Mouse (Mus musculus) forebrain, embryonic 11.5 days (tissue): ENCODE measurements at regions not wholly inside any gene's neighbourhood (a gene's known extent, or its start where the extent isn't known, plus 50 kb on each side); places are given as distances from the start of the nearest gene placed in this dataset.

Experiments
- ATAC-seq: fragments of 200-750 bp; cut with Nextera tagmentation; replicated peaks from 2 replicates; pipeline ENCODE4 v1.8.0; 2017; ENCODE audit warnings: moderate TSS enrichment; ENCODE audit not compliant: low FRiP score
- DNase-seq: peaks from one replicate; pipeline ENCODE4 v3.0.0-alpha.2; 2017; ENCODE audit warnings: low spot score
- H3K27ac ChIP-seq: fragments of 300-500 bp; sonication (generic); 2 replicates; pipeline ENCODE4 v1.5.1; 2014; ENCODE audit warnings: low read depth, low read length
- H3K27me3 ChIP-seq: fragments of 300-500 bp; sonication (generic); 2 replicates; pipeline ENCODE4 v1.6.1; 2014; ENCODE audit warnings: mild to moderate bottlenecking, low read length, mixed read lengths; ENCODE audit not compliant: control insufficient read depth, insufficient read depth
- H3K36me3 ChIP-seq: fragments of 300-500 bp; sonication (generic); 2 replicates; pipeline ENCODE4 v1.6.1; 2014; ENCODE audit warnings: mild to moderate bottlenecking, low read length, moderate library complexity, mixed read lengths; ENCODE audit not compliant: control insufficient read depth, insufficient read depth
- H3K4me1 ChIP-seq: fragments of 300-500 bp; sonication (generic); replicated peaks from 2 replicates; pipeline ENCODE4 v1.6.1; 2014; ENCODE audit warnings: low read length, mixed read lengths; ENCODE audit not compliant: control insufficient read depth, insufficient read depth
- H3K4me2 ChIP-seq: fragments of 300-500 bp; sonication (generic); 2 replicates; pipeline ENCODE4 v1.6.1; 2014; ENCODE audit warnings: low read depth, mild to moderate bottlenecking, low read length, moderate library complexity, mixed read lengths; ENCODE audit not compliant: severe bottlenecking
- H3K4me3 ChIP-seq: fragments of 300-500 bp; sonication (generic); 2 replicates; pipeline ENCODE4 v1.5.1; 2014; ENCODE audit warnings: low read depth, low read length
- H3K9ac ChIP-seq: fragments of 300-500 bp; sonication (generic); 2 replicates; pipeline ENCODE4 v1.6.1; 2014; ENCODE audit warnings: low read length
- H3K9me3 ChIP-seq: fragments of 300-500 bp; sonication (generic); 2 replicates; pipeline ENCODE4 v1.6.1; 2016; ENCODE audit warnings: low read length, mixed read lengths; ENCODE audit not compliant: control insufficient read depth
- WGBS: fragments of 180-500 bp; shearing (Covaris S2); extraction: QIAGEN DNeasy Blood & Tissue Kit; methylation state at CpG from one replicate; pipeline ENCODE4 v1.1.7; 2014; 5-methylcytosine and 5-hydroxymethylcytosine counted together

DNA sequence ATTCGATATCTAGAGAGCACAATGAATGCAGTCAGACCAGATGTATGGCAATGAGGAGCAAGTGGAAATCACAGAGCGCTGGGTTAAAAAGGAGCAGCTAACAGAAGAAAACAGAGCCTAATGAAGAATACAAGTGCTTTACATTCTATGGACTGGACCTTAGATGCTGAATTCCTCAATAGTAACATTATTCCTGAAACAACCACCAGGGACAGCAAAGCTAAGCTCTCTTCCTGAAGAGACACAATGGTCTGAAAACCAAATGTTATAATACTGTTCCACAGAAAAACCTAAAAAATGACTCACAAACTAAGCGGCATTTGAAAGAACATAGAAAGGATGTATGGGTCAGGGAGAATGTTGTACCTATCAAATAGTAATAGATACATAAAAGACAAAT lies 430.1 kb downstream of the Mdfic start:
- Histone ChIP-seq H3K27ac (no peak overlapping the region), H3K36me3 (no peaks in the 10 kb centered on the region), H3K4me3 (no peak overlapping the region), H3K9ac (no peak overlapping the region), H3K9me3 (no peaks in the 10 kb centered on the region), H3K4me2 (no peak overlapping the region), H3K27me3 (no peaks in the 10 kb centered on the region), H3K4me1 (no peaks in the 10 kb centered on the region)
- ATAC-seq = no peak
- WGBS = 87% methylated on average over 3 of the region's 3 CpGs
- no peak for DNase-seq

DNA sequence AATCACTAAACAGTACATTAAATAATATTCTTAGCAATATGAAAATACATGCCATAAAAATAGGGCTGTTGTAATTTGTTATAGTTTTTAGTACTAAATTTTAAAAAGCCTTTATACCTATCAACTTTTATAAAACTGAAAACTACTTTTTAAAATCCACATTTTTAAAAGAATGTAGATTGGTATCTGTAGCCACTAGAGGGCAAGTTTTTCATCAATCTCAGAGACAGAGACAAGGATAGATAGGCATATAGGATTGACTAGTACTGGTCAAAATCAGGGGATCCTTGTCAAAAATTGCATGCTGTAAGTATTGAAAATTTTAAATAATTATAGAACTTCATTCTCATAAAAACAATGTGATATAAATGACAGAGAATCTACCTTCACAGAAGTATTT lies 431.0 kb downstream of the Mdfic start:
- Histone ChIP-seq H3K9me3 (no peaks in the 10 kb centered on the region), H3K36me3 (no peaks in the 10 kb centered on the region), H3K4me2 (no peak overlapping the region), H3K9ac (no peak overlapping the region), H3K27me3 (no peaks in the 10 kb centered on the region), H3K27ac (no peak overlapping the region), H3K4me1 (no peaks in the 10 kb centered on the region), H3K4me3 (no peak overlapping the region)
- ATAC-seq (no peak), DNase-seq (no peak)

GRCm38 (mm10) chr6:16152691-16153090 lies 432.2 kb downstream of the Mdfic start:
- DNase-seq (no peak), ATAC-seq (no peak)
- no peaks in the 10 kb centered on the region for H3K4me1 ChIP-seq
- H3K4me3 ChIP-seq = no peak overlapping the region
- no peaks in the 10 kb centered on the region for H3K36me3 ChIP-seq
- no peak overlapping the region for H3K27ac ChIP-seq
- H3K27me3 ChIP-seq = no peaks in the 10 kb centered on the region
- 68% methylated on average over 6 of the region's 6 CpGs for WGBS
- no peaks in the 10 kb centered on the region for H3K9me3 ChIP-seq
- H3K9ac ChIP-seq = no peak overlapping the region
- no peak overlapping the region for H3K4me2 ChIP-seq

- no peak overlapping the region for H3K27ac ChIP-seq
- no peaks in the 10 kb centered on the region for H3K36me3 ChIP-seq
- 92% methylated on average over 2 of the region's 2 CpGs for WGBS
- no peaks in the 10 kb centered on the region for H3K9me3 ChIP-seq
- H3K4me2 ChIP-seq = no peak overlapping the region
- no peaks in the 10 kb centered on the region for H3K27me3 ChIP-seq
- DNase-seq (no peak), ATAC-seq (no peak)
- H3K4me1 ChIP-seq = no peaks in the 10 kb centered on the region
- no peak overlapping the region for H3K9ac ChIP-seq
- H3K4me3 ChIP-seq = no peak overlapping the region
Measured at GRCm38 (mm10) chr6:16165012-16165411, 444.6 kb downstream of the Mdfic start.

GRCm38 (mm10) chr6:16171871-16172270 lies 451.4 kb downstream of the Mdfic start:
- no peak for ATAC-seq
- no peaks in the 10 kb centered on the region for H3K27me3 ChIP-seq
- WGBS = 93% methylated on average over 3 of the region's 3 CpGs

GRCm38 (mm10) chr6:16177313-16177712 lies 456.9 kb downstream of the Mdfic start:
- no peak overlapping the region for H3K9ac ChIP-seq
- no peak for DNase-seq
- no peak overlapping the region for H3K4me2 ChIP-seq
- H3K36me3 ChIP-seq = no peaks in the 10 kb centered on the region
- H3K4me3 ChIP-seq = no peak overlapping the region
- 75% methylated on average over 5 of the region's 5 CpGs for WGBS
- H3K9me3 ChIP-seq = no peaks in the 10 kb centered on the region
- H3K4me1 ChIP-seq = no peaks in the 10 kb centered on the region
- ATAC-seq = no peak
- H3K27me3 ChIP-seq = no peaks in the 10 kb centered on the region
- no peak overlapping the region for H3K27ac ChIP-seq

More at GRCm38 (mm10) chr6:16171871-16172270, 451.4 kb downstream of the Mdfic start:
- Histone ChIP-seq H3K9me3 (no peaks in the 10 kb centered on the region), H3K4me3 (no peak overlapping the region), H3K27ac (no peak overlapping the region), H3K36me3 (no peaks in the 10 kb centered on the region), H3K4me2 (no peak overlapping the region), H3K4me1 (no peaks in the 10 kb centered on the region), H3K9ac (no peak overlapping the region)
- DNase-seq = no peak

DNA sequence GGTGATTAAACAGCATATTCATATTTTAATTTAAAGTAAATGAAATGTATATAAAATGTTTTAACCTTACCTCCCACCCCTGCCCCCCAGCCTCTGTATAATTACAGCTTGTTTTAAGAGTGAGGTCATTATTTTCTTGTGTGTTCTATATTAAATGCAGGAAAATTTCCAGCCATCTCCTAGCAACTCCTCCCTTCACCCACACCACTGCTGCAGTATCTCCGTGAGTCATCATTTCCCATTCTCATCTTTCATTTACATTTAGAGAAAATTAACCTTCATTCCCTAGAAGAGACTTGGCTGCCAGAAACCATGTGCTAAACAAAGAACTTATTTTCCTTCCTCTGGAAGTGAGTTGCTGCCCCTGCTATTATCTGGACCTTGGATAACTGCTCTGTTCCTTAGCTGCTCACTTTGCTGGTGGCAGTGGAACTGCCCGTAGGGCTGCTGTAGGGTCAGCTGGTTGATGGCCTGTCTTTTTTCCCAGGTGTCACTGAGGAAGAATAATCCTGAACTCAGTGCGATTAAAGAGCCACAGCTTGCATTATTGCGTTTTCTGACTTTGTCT lies 467.6 kb downstream of the Mdfic start:
- DNase-seq = no peak
- WGBS = 63% methylated on average over 4 of the region's 4 CpGs

GRCm38 (mm10) chr6:16212975-16213374 lies 492.5 kb downstream of the Mdfic start:
- H3K9me3 ChIP-seq = no peaks in the 10 kb centered on the region
- H3K36me3 ChIP-seq = no peaks in the 10 kb centered on the region
- H3K4me2 ChIP-seq = no peak overlapping the region
- H3K27me3 ChIP-seq = peaks cover 2% of the 10 kb centered on the region; the same call in 1 of the 2 replicates
- H3K27ac ChIP-seq = no peak overlapping the region
- peaks cover 2% of the 10 kb centered on the region; the same call in 1 of the 2 replicates for H3K4me1 ChIP-seq
- peak; percentile 79 for DNase-seq
- WGBS = 11% methylated on average over 5 of the region's 5 CpGs
- no peak overlapping the region for H3K9ac ChIP-seq
- ATAC-seq = peak; percentile 95
- no peak overlapping the region for H3K4me3 ChIP-seq

More for the DNA sequence above, 467.6 kb downstream of the Mdfic start:
- H3K9me3 ChIP-seq = no peaks in the 10 kb centered on the region
- no peaks in the 10 kb centered on the region for H3K4me1 ChIP-seq
- H3K4me2 ChIP-seq = no peak overlapping the region
- no peak overlapping the region for H3K9ac ChIP-seq
- H3K27me3 ChIP-seq = no peaks in the 10 kb centered on the region
- no peak overlapping the region for H3K27ac ChIP-seq
- no peak for ATAC-seq
- H3K4me3 ChIP-seq = no peak overlapping the region
- H3K36me3 ChIP-seq = no peaks in the 10 kb centered on the region

GRCm38 (mm10) chr6:16213635-16214034 lies 493.2 kb downstream of the Mdfic start:
- Histone ChIP-seq H3K4me1 (peaks cover 2% of the 10 kb centered on the region; the same call in 1 of the 2 replicates), H3K9ac (no peak overlapping the region), H3K27me3 (peaks cover 2% of the 10 kb centered on the region; the same call in 1 of the 2 replicates), H3K4me2 (no peak overlapping the region), H3K27ac (no peak overlapping the region), H3K9me3 (no peaks in the 10 kb centered on the region), H3K36me3 (no peaks in the 10 kb centered on the region), H3K4me3 (no peak overlapping the region)
- DNase-seq (no peak), ATAC-seq (no peak; the same call in 1 of the 2 replicates)
- 66% methylated on average over 4 of the region's 4 CpGs for WGBS
